Mouse (Mus musculus): ENCODE measurements around the gene Ncoa7. TPM values are rescaled to one million over a fixed set of nuclear protein-coding genes. Genes with fewer than 3 reads are reported as not detected.

Ncoa7 gene
- polyA plus RNA-seq, 1 experiment from 2014 or later = 12.2 TPM

GRCm38 (mm10) chr10:30716171-30716570, 87.0 kb downstream of the Ncoa7 start:
- no peak overlapping the region for H3K4me3 ChIP-seq (ENCODE audit: low read depth, low read length)
- no peak overlapping the region for H3K9ac ChIP-seq (ENCODE audit: low read length)
- TF ChIP-seq CTCF (IDR thresholded peaks at IDR 0.05; ENCODE audit: low read depth) (no peak), EP300 (optimal IDR thresholded peaks at IDR 0.05) (no peak)
- no peak for DNase-seq (ENCODE audit: low spot score)
- no peak overlapping the region for H3K4me2 ChIP-seq (replicated peaks; ENCODE audit: low read depth)
- H3K27ac ChIP-seq (replicated peaks) = no peak overlapping the region
- no peaks in the 10 kb centered on the region for H3K4me1 ChIP-seq (replicated peaks; ENCODE audit: control insufficient read depth, insufficient read depth)
- H3K27me3 ChIP-seq (ENCODE audit: control insufficient read depth, insufficient read depth, low read length) = no peaks in the 10 kb centered on the region
- no peaks in the 10 kb centered on the region for H3K9me3 ChIP-seq (ENCODE audit: control insufficient read depth, low read length)
- ATAC-seq (ENCODE audit: low FRiP score, low TSS enrichment) = no peak
- H3K36me3 ChIP-seq (ENCODE audit: control insufficient read depth, insufficient read depth, low read length) = no peaks in the 10 kb centered on the region

GRCm38 (mm10) chr10:30712540-30712939, 90.6 kb downstream of the Ncoa7 start:
- H3K27me3 ChIP-seq (ENCODE audit: control insufficient read depth, insufficient read depth, low read length) = no peaks in the 10 kb centered on the region
- DNase-seq (ENCODE audit: low spot score) (no peak), ATAC-seq (ENCODE audit: low FRiP score, low TSS enrichment) (peak; percentile 89)
- H3K4me1 ChIP-seq (replicated peaks; ENCODE audit: control insufficient read depth, insufficient read depth) = no peaks in the 10 kb centered on the region
- H3K4me3 ChIP-seq (ENCODE audit: low read depth, low read length) = no peak overlapping the region
- H3K9ac ChIP-seq (ENCODE audit: low read length) = no peak overlapping the region
- H3K9me3 ChIP-seq (ENCODE audit: control insufficient read depth, low read length) = no peaks in the 10 kb centered on the region
- H3K27ac ChIP-seq (replicated peaks) = no peak overlapping the region
- H3K4me2 ChIP-seq (replicated peaks; ENCODE audit: low read depth) = no peak overlapping the region
- WGBS = 68% methylated on average over 1 of the region's 1 CpGs
- TF ChIP-seq CTCF (IDR thresholded peaks at IDR 0.05; ENCODE audit: low read depth) (no peak), EP300 (optimal IDR thresholded peaks at IDR 0.05) (no peak)
- H3K36me3 ChIP-seq (ENCODE audit: control insufficient read depth, insufficient read depth, low read length) = no peaks in the 10 kb centered on the region

GRCm38 (mm10) chr10:30709846-30710403, 93.2 kb downstream of the Ncoa7 start:
- ATAC-seq (ENCODE audit: low FRiP score, low TSS enrichment) (no peak), DNase-seq (ENCODE audit: low spot score) (no peak)
- Histone ChIP-seq H3K4me3 (ENCODE audit: low read depth, low read length) (no peak overlapping the region), H3K36me3 (ENCODE audit: control insufficient read depth, insufficient read depth, low read length) (no peaks in the 10 kb centered on the region), H3K9me3 (ENCODE audit: control insufficient read depth, low read length) (no peaks in the 10 kb centered on the region), H3K27ac (replicated peaks) (no peak overlapping the region), H3K4me1 (replicated peaks; ENCODE audit: control insufficient read depth, insufficient read depth) (no peaks in the 10 kb centered on the region), H3K27me3 (ENCODE audit: control insufficient read depth, insufficient read depth, low read length) (no peaks in the 10 kb centered on the region), H3K4me2 (replicated peaks; ENCODE audit: low read depth) (no peak overlapping the region), H3K9ac (ENCODE audit: low read length) (no peak overlapping the region)
- TF ChIP-seq EP300 (optimal IDR thresholded peaks at IDR 0.05) (no peak), CTCF (IDR thresholded peaks at IDR 0.05; ENCODE audit: low read depth) (no peak)
- 69% methylated on average over 7 of the region's 7 CpGs for WGBS

GRCm38 (mm10) chr10:30708039-30708438, 95.1 kb downstream of the Ncoa7 start:
- no peak for ATAC-seq (ENCODE audit: low FRiP score, low TSS enrichment)
- 84% methylated on average over 5 of the region's 5 CpGs for WGBS
- no peaks in the 10 kb centered on the region for H3K4me1 ChIP-seq (replicated peaks; ENCODE audit: control insufficient read depth, insufficient read depth)

GRCm38 (mm10) chr10:30702663-30703062, 100.5 kb downstream of the Ncoa7 start:
- Histone ChIP-seq H3K4me3 (ENCODE audit: low read depth, low read length) (no peak overlapping the region), H3K9me3 (ENCODE audit: control insufficient read depth, low read length) (no peaks in the 10 kb centered on the region), H3K36me3 (ENCODE audit: control insufficient read depth, insufficient read depth, low read length) (no peaks in the 10 kb centered on the region), H3K27me3 (ENCODE audit: control insufficient read depth, insufficient read depth, low read length) (no peaks in the 10 kb centered on the region), H3K4me1 (replicated peaks; ENCODE audit: control insufficient read depth, insufficient read depth) (no peaks in the 10 kb centered on the region), H3K27ac (replicated peaks) (no peak overlapping the region), H3K4me2 (replicated peaks; ENCODE audit: low read depth) (no peak overlapping the region), H3K9ac (ENCODE audit: low read length) (no peak overlapping the region)
- TF ChIP-seq EP300 (optimal IDR thresholded peaks at IDR 0.05) (no peak), CTCF (IDR thresholded peaks at IDR 0.05; ENCODE audit: low read depth) (no peak)
- DNase-seq (ENCODE audit: low spot score) (no peak), ATAC-seq (ENCODE audit: low FRiP score, low TSS enrichment) (peak; percentile 80)
- WGBS = 63% methylated on average over 1 of the region's 1 CpGs

More at GRCm38 (mm10) chr10:30708039-30708438, 95.1 kb downstream of the Ncoa7 start:
- no peak for DNase-seq (ENCODE audit: low spot score)
- TF ChIP-seq EP300 (optimal IDR thresholded peaks at IDR 0.05) = no peak
- TF ChIP-seq CTCF (IDR thresholded peaks at IDR 0.05; ENCODE audit: low read depth) = no peak
- H3K4me3 ChIP-seq (ENCODE audit: low read depth, low read length) = no peak overlapping the region
- no peak overlapping the region for H3K27ac ChIP-seq (replicated peaks)
- no peak overlapping the region for H3K4me2 ChIP-seq (replicated peaks; ENCODE audit: low read depth)
- no peaks in the 10 kb centered on the region for H3K9me3 ChIP-seq (ENCODE audit: control insufficient read depth, low read length)
- H3K9ac ChIP-seq (ENCODE audit: low read length) = no peak overlapping the region
- no peaks in the 10 kb centered on the region for H3K27me3 ChIP-seq (ENCODE audit: control insufficient read depth, insufficient read depth, low read length)
- H3K36me3 ChIP-seq (ENCODE audit: control insufficient read depth, insufficient read depth, low read length) = no peaks in the 10 kb centered on the region

- H3K27me3 ChIP-seq (ENCODE audit: control insufficient read depth, insufficient read depth, low read length) = no peaks in the 10 kb centered on the region
- no peak overlapping the region for H3K9ac ChIP-seq (ENCODE audit: low read length)
- 91% methylated on average over 3 of the region's 3 CpGs for WGBS
- H3K27ac ChIP-seq (replicated peaks) = no peak overlapping the region
- no peak overlapping the region for H3K4me2 ChIP-seq (replicated peaks; ENCODE audit: low read depth)
- TF ChIP-seq EP300 (optimal IDR thresholded peaks at IDR 0.05) (no peak), CTCF (IDR thresholded peaks at IDR 0.05; ENCODE audit: low read depth) (no peak)
- peaks cover 7% of the 10 kb centered on the region; the same call in 1 of the 2 replicates for H3K36me3 ChIP-seq (ENCODE audit: control insufficient read depth, insufficient read depth, low read length)
- DNase-seq (ENCODE audit: low spot score) (no peak), ATAC-seq (ENCODE audit: low FRiP score, low TSS enrichment) (no peak)
- H3K4me1 ChIP-seq (replicated peaks; ENCODE audit: control insufficient read depth, insufficient read depth) = no peaks in the 10 kb centered on the region
- no peak overlapping the region for H3K4me3 ChIP-seq (ENCODE audit: low read depth, low read length)
- H3K9me3 ChIP-seq (ENCODE audit: control insufficient read depth, low read length) = no peaks in the 10 kb centered on the region
Observed at GRCm38 (mm10) chr10:30686862-30687261, 116.3 kb downstream of the Ncoa7 start.
